Mouse (Mus musculus): ENCODE measurements around the gene 1700001L19Rik. TPM values are rescaled to one million over a fixed set of nuclear protein-coding genes. Genes with fewer than 3 reads are reported as not detected.
"Not testable (repeated sequence)": the region's sequence is repeated elsewhere in the genome, so short reads cannot be mapped to it uniquely, and the experiment has no call there.

Gene 1700001L19Rik
- total RNA-seq (2021): 10 to 100 TPM; 25.6 to 28.2 TPM
- long read RNA-seq, experiment 1, transcript 1700001L19Rik-201 (3 exons, 1,826 nt): major isoform, 13 of 13 reads
- long read RNA-seq, experiment 1, partial matches to known transcripts: 0 of 13 reads
- long read RNA-seq, experiment 1, other reads (novel, unspliced or antisense): 0 of 13 reads
- long read RNA-seq, experiment 2, transcript 1700001L19Rik-201 (3 exons, 1,826 nt): major isoform, 12 of 13 reads
- long read RNA-seq, experiment 2, partial matches to known transcripts: 0 of 13 reads
- long read RNA-seq, experiment 2, other reads (novel, unspliced or antisense): 1 of 13 reads

DNA sequence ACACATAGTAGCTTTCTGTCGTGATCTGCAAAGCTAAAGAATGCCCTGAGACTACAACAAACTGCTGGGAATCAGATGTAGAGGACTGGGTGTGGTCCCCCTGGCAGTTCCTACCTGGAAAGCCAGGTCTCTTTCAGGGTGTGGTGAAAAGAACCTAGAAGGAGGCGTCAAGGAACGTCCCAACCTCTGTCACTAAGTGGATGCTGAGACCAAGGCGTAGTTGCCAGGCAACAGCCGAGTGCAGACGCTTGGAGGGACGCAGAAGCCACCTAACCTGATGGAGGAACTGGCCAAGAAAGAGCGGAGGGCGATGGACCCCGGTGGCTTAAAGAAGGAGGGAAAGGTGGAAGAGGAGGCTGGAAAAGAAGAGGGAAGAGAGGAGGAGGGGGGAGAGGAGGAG lies at the start of gene 1700001L19Rik:
1700001L19Rik (plus strand) TSS at position 223 of the 400 bp plus-strand sequence.
- peak; percentile 42 to 59 for DNase-seq (ENCODE audit: low spot score in 2 of 2)
- intact Hi-C loops (cut with DNase I): loop anchor here (5.0 kb wide), 1 partner anchor 890 kb away; no protein-coding TSS in a partner anchor

GRCm38 (mm10) chr13:68553391-68553790 lies 43.8 kb upstream of the 1700001L19Rik start:
- intact Hi-C loops (cut with DNase I); DNase-seq (ENCODE audit: low spot score in 2 of 2): not testable (repeated sequence)

DNA sequence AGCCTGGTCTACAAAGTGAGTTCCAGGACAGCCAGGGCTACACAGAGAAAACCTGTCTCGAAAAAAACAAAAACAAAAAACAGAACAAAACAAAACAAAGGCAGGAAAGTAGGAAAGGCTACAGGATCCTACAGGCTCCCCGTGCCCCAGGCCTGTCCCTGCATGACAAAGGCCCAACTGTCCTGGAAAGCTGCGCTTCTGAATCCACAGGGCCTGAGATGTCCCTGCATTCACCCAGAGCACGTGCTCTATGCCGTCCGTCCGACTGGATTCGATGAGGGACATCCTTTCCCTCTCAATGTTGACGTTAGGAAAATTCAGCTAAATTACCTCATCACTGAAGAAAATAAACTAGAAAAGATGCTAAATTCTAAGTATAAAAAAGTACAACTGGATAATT lies 29.1 kb upstream of the 1700001L19Rik start:
- intact Hi-C loops (cut with DNase I): no loop called here
- peak in 1 of 2 experiments; percentile 0 for DNase-seq (ENCODE audit: low spot score in 2 of 2)

DNA sequence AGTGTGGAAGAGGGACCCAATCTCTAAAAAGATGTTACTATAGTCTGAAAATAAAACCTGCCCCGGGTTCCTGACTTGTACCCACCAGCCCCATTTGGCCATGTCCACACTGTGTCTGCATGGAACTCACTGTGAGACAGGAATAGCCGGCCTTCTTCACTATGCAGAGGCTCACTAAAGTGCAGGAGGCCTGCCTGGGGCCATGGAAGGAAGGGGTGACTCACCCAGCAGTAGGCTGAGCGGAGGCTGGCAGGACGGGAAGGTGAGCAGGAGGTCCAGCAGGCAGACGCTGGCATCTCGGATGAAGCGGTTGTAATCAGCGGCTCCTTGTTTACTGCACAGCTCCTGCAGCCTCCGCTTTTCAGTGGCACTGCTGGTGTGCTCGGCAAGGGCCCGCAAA lies 28.7 kb upstream of the 1700001L19Rik start:
- peak in 1 of 2 experiments; percentile 0 for DNase-seq (ENCODE audit: low spot score in 2 of 2)
- intact Hi-C loops (cut with DNase I): no loop called here

DNA sequence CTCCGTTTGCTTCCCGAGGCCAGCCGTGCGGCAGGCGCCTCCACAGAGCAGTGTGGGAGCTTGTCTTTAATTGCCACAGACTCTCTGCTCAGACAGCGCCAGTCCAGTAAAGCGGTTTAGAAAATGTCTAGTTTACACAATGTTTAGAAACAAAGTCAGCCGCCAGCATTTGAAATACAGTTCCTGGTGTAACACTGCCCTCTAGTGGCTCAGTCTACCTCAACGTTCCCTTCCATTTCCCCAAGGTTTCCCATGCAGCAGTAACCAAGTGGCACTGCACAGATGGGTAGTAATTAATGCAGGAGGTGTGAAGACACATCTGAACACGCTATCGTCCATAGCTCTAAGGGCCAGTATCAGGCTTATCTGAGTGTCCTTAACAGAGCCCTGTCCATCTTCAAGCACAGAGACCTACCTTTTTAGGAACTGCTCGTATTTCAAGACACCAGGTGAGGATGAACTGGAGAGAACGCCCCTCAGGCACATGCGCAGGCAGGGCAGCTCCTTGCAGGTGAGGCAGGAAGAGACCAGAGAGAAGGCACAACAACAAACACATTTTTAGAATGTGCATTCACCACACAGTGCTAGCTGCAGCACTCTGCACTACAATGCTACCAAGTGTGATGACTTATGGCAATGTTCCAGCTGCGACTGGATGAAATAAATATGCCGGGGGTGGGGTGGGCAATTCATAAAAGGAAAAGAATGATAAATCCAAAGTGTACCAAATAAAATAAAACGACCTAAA lies 27.5 kb upstream of the 1700001L19Rik start:
- intact Hi-C loops (cut with DNase I): no loop called here

GRCm38 (mm10) chr13:68572247-68572646 lies 25.0 kb upstream of the 1700001L19Rik start:
- intact Hi-C loops (cut with DNase I): no loop called here
- no peak for DNase-seq (ENCODE audit: low spot score in 2 of 2)

More for the DNA sequence above, 27.5 kb upstream of the 1700001L19Rik start:
- peak; percentile 86 to 89 for DNase-seq (ENCODE audit: low spot score in 2 of 2)

GRCm38 (mm10) chr13:68572966-68573913 lies 24.0 kb upstream of the 1700001L19Rik start:
- DNase-seq (ENCODE audit: low spot score in 2 of 2): no peak
- intact Hi-C loops (cut with DNase I): no loop called here

- intact Hi-C loops (cut with DNase I): no loop called here
- no peak for DNase-seq (ENCODE audit: low spot score in 2 of 2)
These were observed 22.8 kb upstream of the 1700001L19Rik start for GRCm38 (mm10) chr13:68574398-68574797.

DNA sequence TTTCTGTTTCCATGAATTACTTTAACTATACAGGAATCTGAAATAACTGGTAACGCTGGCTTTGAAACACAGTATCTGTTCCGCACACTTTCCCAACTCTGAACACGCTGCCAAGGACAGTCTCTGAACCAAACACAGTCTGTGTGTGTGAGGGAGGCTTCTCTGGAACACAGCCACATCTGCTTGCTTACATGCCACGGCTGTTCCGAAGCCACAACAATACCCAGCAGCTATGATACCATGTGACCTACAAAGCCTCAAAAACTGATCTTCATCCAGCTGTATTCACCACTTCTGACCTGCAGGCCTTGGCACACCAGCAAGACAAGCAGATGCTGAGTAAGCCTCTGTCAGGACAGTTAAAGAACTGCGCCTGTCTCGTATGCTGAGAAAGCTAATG lies 19.3 kb upstream of the 1700001L19Rik start:
- intact Hi-C loops (cut with DNase I): no loop called here
- DNase-seq (ENCODE audit: low spot score in 2 of 2): peak in 1 of 2 experiments; percentile 81

DNA sequence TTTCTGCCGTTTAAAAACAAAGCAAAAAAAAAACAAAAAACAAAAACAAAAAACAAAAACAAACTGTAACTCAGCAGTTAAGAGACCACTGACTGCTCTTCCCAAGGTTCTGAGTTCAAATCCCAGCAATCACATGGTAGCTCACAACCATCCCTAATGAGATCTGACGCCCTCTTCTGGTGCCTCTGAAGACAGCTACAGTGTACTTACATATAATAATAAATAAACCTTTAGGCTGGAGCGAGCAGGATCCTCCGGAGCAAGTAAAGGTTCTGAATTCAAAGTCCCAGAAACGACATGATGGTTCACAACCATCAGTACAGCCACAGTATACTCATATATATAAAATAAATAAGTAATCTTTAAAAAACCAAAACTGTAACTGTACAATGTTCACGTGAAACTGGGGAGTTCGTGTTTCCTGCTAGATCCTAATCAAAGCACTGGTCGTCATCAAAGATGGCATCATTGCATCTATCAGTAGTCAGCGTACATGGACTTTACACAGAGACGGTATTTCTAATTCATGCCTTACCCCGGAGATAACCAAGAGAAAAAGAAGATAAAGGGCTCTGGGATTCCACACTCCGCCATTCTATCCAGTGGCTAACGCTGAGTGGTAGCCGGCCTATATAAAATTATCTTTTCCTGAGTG lies 16.0 kb upstream of the 1700001L19Rik start:
- no peak for DNase-seq (ENCODE audit: low spot score in 2 of 2)
- intact Hi-C loops (cut with DNase I): no loop called here

DNA sequence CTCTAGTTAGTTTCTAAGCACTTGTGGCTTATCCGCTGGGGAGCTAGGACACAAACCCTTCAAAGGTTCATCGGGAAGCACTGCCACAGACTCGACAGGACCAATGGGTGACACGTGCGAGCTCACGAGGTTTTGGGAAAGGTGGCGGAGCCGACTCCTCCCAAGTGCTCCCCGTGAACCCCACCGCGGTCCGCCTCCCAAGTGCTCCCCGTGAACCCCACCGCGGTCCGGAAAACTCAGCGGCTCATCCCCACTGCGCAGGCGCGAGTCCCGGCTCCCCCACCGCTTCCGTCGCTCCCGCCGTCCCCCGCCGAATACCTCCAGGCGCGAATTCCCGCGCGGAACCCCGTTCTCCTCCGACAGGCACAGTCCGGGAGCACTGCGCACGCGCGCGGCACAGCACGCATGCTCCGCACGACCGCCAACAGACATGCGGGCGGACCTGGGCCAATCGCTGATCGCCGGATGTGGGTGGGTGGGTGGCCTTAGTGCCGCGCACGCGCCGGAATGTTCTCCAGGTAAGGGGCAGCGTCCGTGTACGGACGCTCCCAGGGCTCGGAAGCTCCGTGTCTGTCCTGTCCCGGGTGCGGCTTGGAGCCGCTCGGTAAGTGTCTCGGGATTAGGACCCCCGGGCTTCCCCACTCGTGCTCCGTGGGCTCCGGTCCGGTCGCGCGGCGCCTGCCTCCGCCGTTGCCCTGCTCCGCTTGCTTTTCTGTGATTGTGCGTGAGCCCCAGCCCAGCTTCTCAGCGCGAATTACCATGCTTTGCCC lies 15.3 kb upstream of the 1700001L19Rik start, which contains the start of the genes Mtrr and Fastkd3:
Mtrr (minus strand) TSS at position 403 of the 770 bp plus-strand sequence.
Fastkd3 (plus strand) TSS at position 488 of the 770 bp plus-strand sequence.
- intact Hi-C loops (cut with DNase I): no loop called here
- peak; percentile 98 to 99 for DNase-seq (ENCODE audit: low spot score in 2 of 2)

GRCm38 (mm10) chr13:68582517-68582780 lies 14.8 kb upstream of the 1700001L19Rik start:
- DNase-seq (ENCODE audit: low spot score in 2 of 2): no peak
- intact Hi-C loops (cut with DNase I): no loop called here

DNA sequence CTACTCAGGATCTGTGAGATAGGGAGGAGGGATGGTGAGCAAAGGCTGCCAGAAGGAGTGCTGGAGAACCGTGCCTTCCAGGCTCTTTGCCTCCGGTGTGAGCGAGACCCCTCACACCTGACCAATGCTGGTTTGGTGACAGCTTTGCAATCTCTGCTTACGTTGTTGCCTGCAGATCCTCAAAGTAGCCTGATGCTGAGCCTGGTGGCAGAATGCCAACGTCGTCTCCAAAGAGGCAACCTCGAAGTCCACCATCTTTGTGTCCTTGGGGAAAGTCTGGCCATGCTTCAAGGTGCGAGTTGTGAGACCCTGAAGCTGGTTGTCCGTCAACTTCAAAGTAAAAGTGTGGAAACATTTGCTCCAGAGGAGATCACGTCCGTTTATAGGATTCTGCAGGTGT lies 13.3 kb upstream of the 1700001L19Rik start:
- intact Hi-C loops (cut with DNase I): no loop called here

GRCm38 (mm10) chr13:68585441-68585840 lies 11.8 kb upstream of the 1700001L19Rik start:
- DNase-seq (ENCODE audit: low spot score in 2 of 2): no peak
- intact Hi-C loops (cut with DNase I): no loop called here

More for the DNA sequence above, 13.3 kb upstream of the 1700001L19Rik start:
- no peak for DNase-seq (ENCODE audit: low spot score in 2 of 2)

DNA sequence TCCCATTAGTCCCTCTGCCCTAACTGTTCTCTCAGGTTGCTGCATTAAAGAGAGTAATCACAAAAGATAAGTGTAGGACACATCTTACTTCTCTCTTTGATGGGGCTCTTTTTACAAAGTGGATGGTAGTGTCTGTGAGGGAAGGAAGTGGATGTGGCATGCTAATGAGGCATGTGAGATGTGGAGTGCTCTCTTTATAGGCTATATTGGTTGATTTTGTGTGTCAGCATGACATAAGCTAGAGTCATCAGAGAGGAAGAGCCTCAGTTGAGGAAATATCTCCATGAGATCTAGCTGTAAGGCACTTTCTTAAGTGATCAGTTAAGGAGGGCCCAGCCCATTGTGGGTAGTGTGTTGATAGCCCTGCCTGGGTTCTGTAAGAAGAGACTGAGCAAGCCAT lies 8.9 kb upstream of the 1700001L19Rik start:
- no peak for DNase-seq (ENCODE audit: low spot score in 2 of 2)
- intact Hi-C loops (cut with DNase I): no loop called here

- peak; percentile 48 to 74 for DNase-seq (ENCODE audit: low spot score in 2 of 2)
These were observed 3.4 kb upstream of the 1700001L19Rik start for GRCm38 (mm10) chr13:68593797-68594196.

DNA sequence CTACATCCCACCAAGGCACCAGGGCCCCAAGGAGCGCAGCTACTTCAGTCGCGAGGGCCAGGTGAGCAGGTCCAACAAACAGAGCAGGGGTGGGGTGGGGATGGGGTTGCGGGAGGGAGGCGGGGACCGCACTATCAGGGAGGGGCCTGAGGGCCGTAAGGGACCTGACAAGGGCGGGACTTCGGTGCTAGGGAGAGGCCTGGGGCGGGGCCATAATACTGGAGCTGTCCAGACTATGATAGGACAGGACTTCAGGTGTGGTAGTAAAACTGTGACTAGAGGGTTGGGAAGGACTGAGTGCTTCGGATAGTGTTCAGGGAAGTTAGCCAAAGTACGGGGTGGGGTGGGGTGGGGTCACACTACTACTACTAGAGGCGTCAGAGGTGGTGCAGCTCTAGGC lies 446 bp downstream of the 1700001L19Rik start:
- no peak for DNase-seq (ENCODE audit: low spot score in 2 of 2)

More at GRCm38 (mm10) chr13:68593797-68594196, 3.4 kb upstream of the 1700001L19Rik start:
- intact Hi-C loops (cut with DNase I): no loop called here

DNA sequence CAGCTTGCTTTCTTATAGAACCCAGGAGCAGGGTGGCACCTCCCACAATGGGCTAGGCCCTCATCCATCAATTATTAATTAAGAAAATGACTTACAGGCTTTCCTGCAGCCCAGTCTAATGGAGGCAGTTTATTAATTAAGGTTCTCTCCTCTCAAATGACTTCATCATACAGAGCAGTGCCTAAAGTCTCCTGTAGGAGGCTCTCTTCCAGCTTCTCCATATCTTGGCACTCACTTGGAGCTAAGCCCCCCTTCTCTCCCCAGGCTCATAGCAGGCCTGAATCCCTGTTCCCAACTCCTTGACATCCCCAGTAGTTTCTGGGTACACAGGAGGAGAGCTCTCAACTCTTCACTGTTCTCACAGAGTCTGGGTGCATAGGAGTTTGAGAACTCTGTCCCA lies 1.7 kb downstream of the 1700001L19Rik start:
- DNase-seq (ENCODE audit: low spot score in 2 of 2): no peak
- intact Hi-C loops (cut with DNase I): loop anchor here (5.0 kb wide), 1 partner anchor 888 kb away; no protein-coding TSS in a partner anchor

More for the DNA sequence above, 446 bp downstream of the 1700001L19Rik start:
- intact Hi-C loops (cut with DNase I): loop anchor here (5.0 kb wide), 1 partner anchor 890 kb away; no protein-coding TSS in a partner anchor

Measured in left cerebral cortex, postnatal 14 days (tissue).